Mouse (Mus musculus) myocyte (in vitro differentiated cells): ENCODE measurements around the gene Kif5c. TPM values are rescaled to one million over a fixed set of nuclear protein-coding genes. Genes with fewer than 3 reads are reported as not detected.

ENCODE experiments used
- H3K27me3 ChIP-seq: one replicate; pipeline ENCODE4 v1.6.1; 2011; ENCODE audit not compliant: control insufficient read depth, insufficient read depth, insufficient read length
- H3K36me3 ChIP-seq: one replicate; pipeline ENCODE4 v1.6.1; 2011; ENCODE audit not compliant: control insufficient read depth, insufficient read depth
- H3K4me2 ChIP-seq: one replicate; pipeline ENCODE4 v1.6.1; 2011; ENCODE audit warnings: low read depth, control low read depth
- H3K4me3 ChIP-seq: one replicate; pipeline ENCODE4 v1.5.1; 2011; ENCODE audit warnings: mild to moderate bottlenecking, control low read depth, moderate library complexity
- H3K79me2 ChIP-seq: one replicate; pipeline ENCODE4 v1.6.1; 2011; ENCODE audit not compliant: control insufficient read depth, insufficient read depth
- H3ac ChIP-seq: one replicate; pipeline ENCODE4 v1.6.1; 2011; ENCODE audit not compliant: control insufficient read depth, insufficient read length
- CEBPB ChIP-seq: IDR thresholded peaks from 2 replicates; pipeline ENCODE4 v1.6.1; 2011; ENCODE audit warnings: mild to moderate bottlenecking, moderate library complexity; ENCODE audit not compliant: poor library complexity, insufficient read depth, severe bottlenecking
- E2F4 ChIP-seq: IDR thresholded peaks from one replicate; pipeline ENCODE4 v1.6.1; 2011; ENCODE audit warnings: mild to moderate bottlenecking, control low read depth, moderate library complexity; ENCODE audit not compliant: insufficient read depth
- MAX ChIP-seq: IDR thresholded peaks from one replicate; pipeline ENCODE4 v1.6.1; 2011; ENCODE audit warnings: low read depth, mild to moderate bottlenecking, control low read depth
- MYOD1 ChIP-seq, 3 experiments: IDR thresholded peaks; one replicate each; pipeline ENCODE4 v1.6.1; 2011; ENCODE audit warnings: control low read depth in 2 of 3, low read depth in 2 of 3, mild to moderate bottlenecking in 2 of 3, moderate library complexity in 1 of 3; ENCODE audit not compliant: insufficient read length in 2 of 3, control insufficient read depth in 1 of 3
- MYOG ChIP-seq, 3 experiments: IDR thresholded peaks; one replicate each; pipeline ENCODE4 v1.6.1; 2011; ENCODE audit warnings: control low read depth in 2 of 3, low read depth in 2 of 3, mild to moderate bottlenecking in 2 of 3; ENCODE audit not compliant: insufficient read length in 2 of 3, control insufficient read depth in 1 of 3, insufficient read depth in 1 of 3
- POLR2A ChIP-seq: IDR thresholded peaks from one replicate; pipeline ENCODE4 v1.6.1; 2011; ENCODE audit warnings: low read depth, mild to moderate bottlenecking, control low read depth, moderate library complexity; ENCODE audit not compliant: insufficient read length
- POLR2AphosphoS2 ChIP-seq: IDR thresholded peaks from one replicate; pipeline ENCODE4 v1.6.1; 2011; ENCODE audit warnings: low read depth, control low read depth; ENCODE audit not compliant: insufficient read length
- REST ChIP-seq: IDR thresholded peaks from one replicate; pipeline ENCODE4 v1.6.1; 2011; ENCODE audit warnings: mild to moderate bottlenecking, control low read depth, moderate library complexity; ENCODE audit not compliant: insufficient read depth, insufficient read length
- SRF ChIP-seq: IDR thresholded peaks from one replicate; pipeline ENCODE4 v1.6.1; 2011; ENCODE audit warnings: low read depth; ENCODE audit not compliant: control insufficient read depth, insufficient read length
- TCF12 ChIP-seq: IDR thresholded peaks from one replicate; pipeline ENCODE4 v1.6.1; 2011; ENCODE audit warnings: mild to moderate bottlenecking, control low read depth; ENCODE audit not compliant: poor library complexity, insufficient read depth, severe bottlenecking
- TCF3 ChIP-seq: IDR thresholded peaks from one replicate; pipeline ENCODE4 v1.6.1; 2011; ENCODE audit warnings: low read depth, control low read depth; ENCODE audit not compliant: insufficient read length
- USF1 ChIP-seq: IDR thresholded peaks from one replicate; pipeline ENCODE4 v1.6.1; 2011; ENCODE audit warnings: low read depth, mild to moderate bottlenecking, control low read depth, moderate library complexity
- polyA plus RNA-seq: library from polyadenylated mRNA; unstranded; fragments of >200 nt; fragmentation: generic; extraction: Trizol; gene quantifications from one replicate; pipeline ENCODE4 v1.2.1, GENCODE M21; 2012; ENCODE audit warnings: missing spikeins

Gene Kif5c
- polyA plus RNA-seq, 1 experiment = 6.2 TPM

- H3K4me2 ChIP-seq = no peak overlapping the region
- no peak overlapping the region for H3ac ChIP-seq
- no peaks in the 10 kb centered on the region for H3K27me3 ChIP-seq
- no peaks in the 10 kb centered on the region for H3K79me2 ChIP-seq
- no peaks in the 10 kb centered on the region for H3K36me3 ChIP-seq
- no peak overlapping the region for H3K4me3 ChIP-seq
- TF ChIP-seq MYOD1 (IDR thresholded peaks at IDR 0.05; ENCODE audit: control insufficient read depth in 1 of 3, insufficient read length in 2 of 3, low read depth in 2 of 3) (no peak), SRF (no peak), MYOG (IDR thresholded peaks at IDR 0.05; ENCODE audit: control insufficient read depth in 1 of 3, insufficient read depth in 1 of 3, insufficient read length in 2 of 3, low read depth in 2 of 3) (no peak), POLR2AphosphoS2 (no peak), REST (no peak), TCF12 (no peak), MAX (no peak), CEBPB (no peak), USF1 (no peak), POLR2A (no peak), E2F4 (no peak), TCF3 (no peak)
These were observed 35.8 kb upstream of the Kif5c start for GRCm38 (mm10) chr2:49583311-49583710.

- H3K27me3 ChIP-seq = no peaks in the 10 kb centered on the region
- no peak overlapping the region for H3K4me3 ChIP-seq
- no peak overlapping the region for H3K4me2 ChIP-seq
- no peak overlapping the region for H3ac ChIP-seq
- H3K79me2 ChIP-seq = no peaks in the 10 kb centered on the region
- TF ChIP-seq SRF = no peak
- no peak for TF ChIP-seq TCF12
- no peak for TF ChIP-seq MAX
- no peak for TF ChIP-seq TCF3
- TF ChIP-seq REST = no peak
- TF ChIP-seq MYOG (IDR thresholded peaks at IDR 0.05; ENCODE audit: control insufficient read depth in 1 of 3, insufficient read depth in 1 of 3, insufficient read length in 2 of 3, low read depth in 2 of 3) = no peak
- TF ChIP-seq CEBPB = no peak
- no peak for TF ChIP-seq E2F4
- TF ChIP-seq POLR2A = no peak
- no peaks in the 10 kb centered on the region for H3K36me3 ChIP-seq
These were observed 28.6 kb upstream of the Kif5c start for GRCm38 (mm10) chr2:49590450-49590849.

DNA sequence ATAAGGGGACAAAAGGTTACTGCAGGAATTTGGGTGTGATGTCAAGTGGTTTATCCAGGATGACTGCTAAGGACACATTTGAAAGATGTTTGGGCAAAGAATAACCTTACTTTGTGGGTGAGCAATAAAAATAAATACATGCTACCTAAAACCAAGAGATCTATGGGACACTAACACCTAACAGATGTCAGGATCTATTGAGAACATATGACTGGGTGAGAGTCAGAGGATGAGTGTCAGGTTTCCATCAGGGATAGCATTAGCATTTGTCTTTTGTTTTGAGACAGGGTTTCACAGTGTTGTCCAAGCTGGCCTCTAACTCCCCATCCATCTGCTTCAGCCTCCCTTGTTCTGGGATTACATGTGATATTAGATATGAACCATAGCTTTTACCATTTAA lies 26.2 kb upstream of the Kif5c start:
- Histone ChIP-seq H3ac (no peak overlapping the region), H3K4me2 (peak overlapping the region; percentile 13), H3K79me2 (no peaks in the 10 kb centered on the region), H3K27me3 (no peaks in the 10 kb centered on the region), H3K36me3 (no peaks in the 10 kb centered on the region), H3K4me3 (no peak overlapping the region)
- TF ChIP-seq MYOD1 (IDR thresholded peaks at IDR 0.05; ENCODE audit: control insufficient read depth in 1 of 3, insufficient read length in 2 of 3, low read depth in 2 of 3) (peak in 1 of 3 experiments; percentile 14), MYOG (IDR thresholded peaks at IDR 0.05; ENCODE audit: control insufficient read depth in 1 of 3, insufficient read depth in 1 of 3, insufficient read length in 2 of 3, low read depth in 2 of 3) (peak in 1 of 3 experiments; percentile 23), E2F4 (no peak)

DNA sequence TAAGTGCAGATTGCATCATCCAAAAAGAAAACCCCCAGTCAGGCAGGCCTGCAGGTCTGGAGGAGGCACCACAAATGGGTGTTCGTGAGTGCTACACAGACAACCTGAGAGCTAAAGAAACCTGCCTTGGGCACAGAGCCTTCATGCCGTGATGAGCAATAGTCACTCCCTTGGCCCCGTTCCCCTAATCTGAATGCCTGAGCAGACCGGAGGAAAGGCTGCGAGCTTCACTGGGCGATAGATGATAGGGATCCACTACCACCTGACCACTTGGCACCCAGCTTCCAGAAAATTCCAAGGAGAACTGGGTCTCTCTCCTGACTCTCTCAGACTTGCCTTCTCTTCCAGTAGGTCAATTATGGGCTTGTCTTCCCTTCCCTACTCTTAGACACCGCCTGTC lies 24.2 kb upstream of the Kif5c start:
- H3K4me3 ChIP-seq = no peak overlapping the region
- peak overlapping the region; percentile 24 for H3K4me2 ChIP-seq
- H3K79me2 ChIP-seq = no peaks in the 10 kb centered on the region
- H3ac ChIP-seq = no peak overlapping the region
- no peaks in the 10 kb centered on the region for H3K36me3 ChIP-seq
- H3K27me3 ChIP-seq = no peaks in the 10 kb centered on the region
- no peak for TF ChIP-seq TCF3
- TF ChIP-seq MYOG (IDR thresholded peaks at IDR 0.05; ENCODE audit: control insufficient read depth in 1 of 3, insufficient read depth in 1 of 3, insufficient read length in 2 of 3, low read depth in 2 of 3) = no peak
- TF ChIP-seq POLR2A = no peak

GRCm38 (mm10) chr2:49596318-49596717 lies 22.8 kb upstream of the Kif5c start:
- no peak overlapping the region for H3K4me2 ChIP-seq
- H3K4me3 ChIP-seq = no peak overlapping the region
- no peaks in the 10 kb centered on the region for H3K27me3 ChIP-seq
- TF ChIP-seq REST (no peak), MYOG (IDR thresholded peaks at IDR 0.05; ENCODE audit: control insufficient read depth in 1 of 3, insufficient read depth in 1 of 3, insufficient read length in 2 of 3, low read depth in 2 of 3) (no peak), TCF3 (no peak), MAX (no peak), POLR2A (no peak), CEBPB (no peak), E2F4 (no peak), SRF (no peak), USF1 (no peak)
- no peaks in the 10 kb centered on the region for H3K79me2 ChIP-seq
- H3ac ChIP-seq = no peak overlapping the region
- no peaks in the 10 kb centered on the region for H3K36me3 ChIP-seq
